Mouse (Mus musculus): ENCODE measurements around the gene Stpg4. TPM values are rescaled to one million over a fixed set of nuclear protein-coding genes. Genes with fewer than 3 reads are reported as not detected.

Stpg4 gene
- polyA plus RNA-seq, 1 experiment from 2014 or later = not detected

DNA sequence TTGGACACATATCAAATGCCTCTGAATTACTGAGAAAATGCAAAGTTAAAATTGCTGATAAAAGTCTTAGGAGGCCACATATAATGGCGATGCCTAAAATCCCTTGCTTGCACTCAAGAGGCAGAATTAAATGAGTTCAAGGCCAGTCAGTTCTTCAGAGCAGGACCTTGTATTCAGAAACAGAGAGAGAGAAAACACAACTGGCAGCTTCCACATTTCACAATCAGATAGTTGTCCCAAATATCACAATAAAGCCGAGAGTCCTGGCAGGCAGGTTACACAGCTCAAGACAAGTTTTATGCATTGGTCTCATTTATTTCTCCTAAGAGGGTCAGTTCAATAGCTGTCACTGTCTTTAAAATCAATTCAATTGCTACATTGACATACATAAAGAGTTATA is 14.0 kb upstream of the Stpg4 start:
- no peak overlapping the region for H3K4me2 ChIP-seq (ENCODE audit: low read depth, low read length)
- ATAC-seq (ENCODE audit: low read depth) (no peak), DNase-seq (ENCODE audit: low spot score) (no peak)
- WGBS = 75% methylated on average over 2 of the region's 2 CpGs
- no peak overlapping the region for H3K27ac ChIP-seq (replicated peaks; ENCODE audit: low read depth, low read length)
- no peaks in the 10 kb centered on the region for H3K27me3 ChIP-seq (replicated peaks; ENCODE audit: control insufficient read depth, insufficient read depth, low read length)
- H3K9ac ChIP-seq (ENCODE audit: low read depth, low read length) = no peak overlapping the region
- H3K36me3 ChIP-seq (ENCODE audit: control insufficient read depth, insufficient read depth, low read length) = peaks cover 13% of the 10 kb centered on the region
- H3K4me3 ChIP-seq (ENCODE audit: low read depth, low read length) = no peak overlapping the region
- peaks cover 25% of the 10 kb centered on the region for H3K4me1 ChIP-seq (ENCODE audit: control insufficient read depth, insufficient read depth, low read length)
- H3K9me3 ChIP-seq (ENCODE audit: control insufficient read depth, low read length) = no peaks in the 10 kb centered on the region

- H3K9me3 ChIP-seq (ENCODE audit: control insufficient read depth, low read length) = no peaks in the 10 kb centered on the region
- no peak overlapping the region for H3K4me3 ChIP-seq (ENCODE audit: low read depth, low read length)
- peaks cover 28% of the 10 kb centered on the region for H3K36me3 ChIP-seq (ENCODE audit: control insufficient read depth, insufficient read depth, low read length)
- no peak for DNase-seq (ENCODE audit: low spot score)
- no peak for ATAC-seq (ENCODE audit: low read depth)
- peaks cover 21% of the 10 kb centered on the region for H3K4me1 ChIP-seq (ENCODE audit: control insufficient read depth, insufficient read depth, low read length)
- H3K27me3 ChIP-seq (replicated peaks; ENCODE audit: control insufficient read depth, insufficient read depth, low read length) = no peaks in the 10 kb centered on the region
- no peak overlapping the region for H3K27ac ChIP-seq (replicated peaks; ENCODE audit: low read depth, low read length)
- WGBS = 83% methylated on average over 2 of the region's 2 CpGs
- H3K9ac ChIP-seq (ENCODE audit: low read depth, low read length) = no peak overlapping the region
- H3K4me2 ChIP-seq (ENCODE audit: low read depth, low read length) = no peak overlapping the region
These were observed 11.9 kb upstream of the Stpg4 start for GRCm38 (mm10) chr17:87439441-87439840.

GRCm38 (mm10) chr17:87433929-87434328 is 6.4 kb upstream of the Stpg4 start:
- no peak overlapping the region for H3K4me2 ChIP-seq (ENCODE audit: low read depth, low read length)
- no peak for ATAC-seq (ENCODE audit: low read depth)
- H3K27ac ChIP-seq (replicated peaks; ENCODE audit: low read depth, low read length) = no peak overlapping the region
- H3K9me3 ChIP-seq (ENCODE audit: control insufficient read depth, low read length) = no peaks in the 10 kb centered on the region
- H3K27me3 ChIP-seq (replicated peaks; ENCODE audit: control insufficient read depth, insufficient read depth, low read length) = no peaks in the 10 kb centered on the region
- H3K36me3 ChIP-seq (ENCODE audit: control insufficient read depth, insufficient read depth, low read length) = peaks cover 64% of the 10 kb centered on the region
- WGBS = 93% methylated on average over 3 of the region's 3 CpGs
- no peaks in the 10 kb centered on the region for H3K4me1 ChIP-seq (ENCODE audit: control insufficient read depth, insufficient read depth, low read length)
- no peak overlapping the region for H3K9ac ChIP-seq (ENCODE audit: low read depth, low read length)
- H3K4me3 ChIP-seq (ENCODE audit: low read depth, low read length) = no peak overlapping the region
- no peak for DNase-seq (ENCODE audit: low spot score)

GRCm38 (mm10) chr17:87432743-87433142 is 5.2 kb upstream of the Stpg4 start:
- Histone ChIP-seq H3K4me2 (ENCODE audit: low read depth, low read length) (no peak overlapping the region), H3K4me1 (ENCODE audit: control insufficient read depth, insufficient read depth, low read length) (no peaks in the 10 kb centered on the region), H3K27ac (replicated peaks; ENCODE audit: low read depth, low read length) (no peak overlapping the region), H3K9me3 (ENCODE audit: control insufficient read depth, low read length) (no peaks in the 10 kb centered on the region), H3K36me3 (ENCODE audit: control insufficient read depth, insufficient read depth, low read length) (peaks cover 64% of the 10 kb centered on the region), H3K27me3 (replicated peaks; ENCODE audit: control insufficient read depth, insufficient read depth, low read length) (no peaks in the 10 kb centered on the region), H3K9ac (ENCODE audit: low read depth, low read length) (no peak overlapping the region), H3K4me3 (ENCODE audit: low read depth, low read length) (no peak overlapping the region)
- 98% methylated on average over 5 of the region's 5 CpGs for WGBS
- DNase-seq (ENCODE audit: low spot score) = no peak
- ATAC-seq (ENCODE audit: low read depth) = no peak

DNA sequence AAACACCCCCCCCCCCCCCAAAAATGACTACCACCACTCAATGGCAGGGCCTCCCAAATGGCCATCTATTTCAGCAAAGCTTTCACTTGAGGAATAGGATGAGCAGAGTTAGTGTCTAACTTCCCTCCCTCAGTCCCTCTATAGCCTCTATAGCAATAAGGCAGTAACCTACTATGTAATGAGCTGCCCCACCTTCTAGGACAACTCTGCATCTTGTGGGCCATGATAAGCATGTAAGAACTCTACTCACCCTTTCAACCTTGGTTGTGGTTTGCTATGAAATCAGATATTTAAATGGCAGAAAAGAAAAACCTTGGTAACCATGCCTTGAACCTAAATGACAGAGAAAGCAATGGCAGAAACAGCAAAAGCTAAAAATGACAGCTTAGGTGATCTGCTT is 4.8 kb upstream of the Stpg4 start:
- no peak for ATAC-seq (ENCODE audit: low read depth)
- Histone ChIP-seq H3K4me2 (ENCODE audit: low read depth, low read length) (no peak overlapping the region), H3K27me3 (replicated peaks; ENCODE audit: control insufficient read depth, insufficient read depth, low read length) (no peaks in the 10 kb centered on the region), H3K9ac (ENCODE audit: low read depth, low read length) (no peak overlapping the region), H3K36me3 (ENCODE audit: control insufficient read depth, insufficient read depth, low read length) (peaks cover 64% of the 10 kb centered on the region), H3K27ac (replicated peaks; ENCODE audit: low read depth, low read length) (no peak overlapping the region), H3K9me3 (ENCODE audit: control insufficient read depth, low read length) (no peaks in the 10 kb centered on the region), H3K4me3 (ENCODE audit: low read depth, low read length) (no peak overlapping the region), H3K4me1 (ENCODE audit: control insufficient read depth, insufficient read depth, low read length) (no peaks in the 10 kb centered on the region)
- no peak for DNase-seq (ENCODE audit: low spot score)

- no peak for DNase-seq (ENCODE audit: low spot score)
- Histone ChIP-seq H3K9ac (ENCODE audit: low read depth, low read length) (no peak overlapping the region), H3K27me3 (replicated peaks; ENCODE audit: control insufficient read depth, insufficient read depth, low read length) (no peaks in the 10 kb centered on the region), H3K9me3 (ENCODE audit: control insufficient read depth, low read length) (no peaks in the 10 kb centered on the region), H3K36me3 (ENCODE audit: control insufficient read depth, insufficient read depth, low read length) (peaks cover 48% of the 10 kb centered on the region), H3K27ac (replicated peaks; ENCODE audit: low read depth, low read length) (peak overlapping the region; percentile 2; the same call in 1 of the 2 replicates), H3K4me1 (ENCODE audit: control insufficient read depth, insufficient read depth, low read length) (no peaks in the 10 kb centered on the region), H3K4me2 (ENCODE audit: low read depth, low read length) (no peak overlapping the region), H3K4me3 (ENCODE audit: low read depth, low read length) (no peak overlapping the region)
- no peak for ATAC-seq (ENCODE audit: low read depth)
- 61% methylated on average over 3 of the region's 3 CpGs for WGBS
These were observed 1.9 kb upstream of the Stpg4 start for GRCm38 (mm10) chr17:87429431-87429830.

DNA sequence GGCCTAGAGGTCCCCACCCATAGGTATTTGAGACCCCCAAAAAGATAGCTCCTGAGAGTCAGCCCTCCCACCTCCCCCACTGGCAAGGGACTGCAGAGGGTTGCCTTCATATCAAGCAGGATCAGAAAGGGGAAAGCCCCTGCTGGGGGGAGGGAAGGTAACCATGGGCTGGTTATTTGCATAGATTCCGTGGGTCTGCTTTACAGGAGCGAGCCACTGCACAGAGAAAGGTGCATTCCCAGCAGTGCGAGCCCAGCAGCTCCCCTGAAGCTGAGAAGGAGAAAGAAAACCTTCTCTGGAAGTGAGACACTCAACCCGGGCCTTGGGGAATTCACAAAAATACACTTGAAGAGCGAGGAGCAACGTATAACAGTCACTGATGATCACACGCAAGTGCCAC is 9.5 kb downstream of the Stpg4 start:
- no peak overlapping the region for H3K4me2 ChIP-seq (ENCODE audit: low read depth, low read length)
- H3K9ac ChIP-seq (ENCODE audit: low read depth, low read length) = no peak overlapping the region
- H3K27ac ChIP-seq (replicated peaks; ENCODE audit: low read depth, low read length) = no peak overlapping the region
- no peak for ATAC-seq (ENCODE audit: low read depth)
- H3K4me3 ChIP-seq (ENCODE audit: low read depth, low read length) = no peak overlapping the region
- no peaks in the 10 kb centered on the region for H3K36me3 ChIP-seq (ENCODE audit: control insufficient read depth, insufficient read depth, low read length)
- H3K9me3 ChIP-seq (ENCODE audit: control insufficient read depth, low read length) = no peaks in the 10 kb centered on the region
- 72% methylated on average over 7 of the region's 7 CpGs for WGBS
- H3K27me3 ChIP-seq (replicated peaks; ENCODE audit: control insufficient read depth, insufficient read depth, low read length) = no peaks in the 10 kb centered on the region
- H3K4me1 ChIP-seq (ENCODE audit: control insufficient read depth, insufficient read depth, low read length) = no peaks in the 10 kb centered on the region
- no peak for DNase-seq (ENCODE audit: low spot score)

DNA sequence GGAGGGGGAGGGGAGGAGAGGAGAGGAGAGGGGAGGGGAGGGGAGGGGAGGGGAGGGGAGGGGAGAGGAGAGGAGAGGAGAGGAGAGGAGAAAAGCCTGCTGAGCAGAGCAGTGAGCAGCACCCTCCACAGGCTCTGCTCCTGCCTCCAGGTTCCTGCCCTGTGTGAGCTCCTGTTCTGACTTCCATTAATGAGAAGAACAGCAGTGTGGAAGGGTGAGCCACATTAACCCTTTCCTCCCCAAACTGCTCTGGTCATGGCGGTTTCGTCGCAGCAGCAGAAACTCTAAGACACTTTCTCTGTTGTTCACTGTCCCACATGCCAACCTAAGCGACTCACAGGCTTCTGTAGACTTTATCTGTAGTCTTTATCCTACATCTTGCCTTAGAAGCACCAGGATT is 20.9 kb downstream of the Stpg4 start:
- H3K27me3 ChIP-seq (replicated peaks; ENCODE audit: control insufficient read depth, insufficient read depth, low read length) = no peaks in the 10 kb centered on the region
- H3K9ac ChIP-seq (ENCODE audit: low read depth, low read length) = no peak overlapping the region
- H3K36me3 ChIP-seq (ENCODE audit: control insufficient read depth, insufficient read depth, low read length) = no peaks in the 10 kb centered on the region
- H3K9me3 ChIP-seq (ENCODE audit: control insufficient read depth, low read length) = no peaks in the 10 kb centered on the region
- 62% methylated on average over 4 of the region's 4 CpGs for WGBS
- H3K27ac ChIP-seq (replicated peaks; ENCODE audit: low read depth, low read length) = no peak overlapping the region
- H3K4me1 ChIP-seq (ENCODE audit: control insufficient read depth, insufficient read depth, low read length) = peaks cover 4% of the 10 kb centered on the region; the same call in 1 of the 2 replicates
- ATAC-seq (ENCODE audit: low read depth) (no peak), DNase-seq (ENCODE audit: low spot score) (no peak)
- no peak overlapping the region for H3K4me3 ChIP-seq (ENCODE audit: low read depth, low read length)
- H3K4me2 ChIP-seq (ENCODE audit: low read depth, low read length) = no peak overlapping the region

DNA sequence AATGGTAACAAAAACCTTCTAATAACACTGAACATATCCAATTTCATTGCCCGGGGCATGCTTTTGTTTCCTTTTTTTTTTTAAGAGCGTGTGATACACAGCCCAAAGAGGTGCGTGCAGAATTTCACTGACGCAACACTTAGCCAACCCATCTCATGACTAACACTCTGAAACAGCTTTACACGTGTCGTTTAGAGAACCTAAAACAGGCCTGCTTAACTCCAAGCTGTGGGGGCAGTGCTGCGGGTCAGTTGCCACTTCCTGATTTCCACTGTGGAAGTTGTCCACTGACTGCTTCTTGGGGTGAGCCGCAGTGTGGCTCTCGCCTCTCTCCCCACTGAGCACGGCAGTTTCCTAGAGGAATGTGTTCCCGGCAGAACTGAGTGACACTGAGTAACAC is 22.0 kb downstream of the Stpg4 start:
- no peak overlapping the region for H3K4me2 ChIP-seq (ENCODE audit: low read depth, low read length)
- no peaks in the 10 kb centered on the region for H3K27me3 ChIP-seq (replicated peaks; ENCODE audit: control insufficient read depth, insufficient read depth, low read length)
- ATAC-seq (ENCODE audit: low read depth) (0 out of 2 replicates have a peak, but pooled peaks have one; percentile 33), DNase-seq (ENCODE audit: low spot score) (peak; percentile 36)
- H3K9ac ChIP-seq (ENCODE audit: low read depth, low read length) = no peak overlapping the region
- no peaks in the 10 kb centered on the region for H3K9me3 ChIP-seq (ENCODE audit: control insufficient read depth, low read length)
- H3K27ac ChIP-seq (replicated peaks; ENCODE audit: low read depth, low read length) = no peak overlapping the region
- peaks cover 4% of the 10 kb centered on the region; the same call in 1 of the 2 replicates for H3K4me1 ChIP-seq (ENCODE audit: control insufficient read depth, insufficient read depth, low read length)
- H3K4me3 ChIP-seq (ENCODE audit: low read depth, low read length) = no peak overlapping the region
- 55% methylated on average over 11 of the region's 11 CpGs for WGBS
- H3K36me3 ChIP-seq (ENCODE audit: control insufficient read depth, insufficient read depth, low read length) = no peaks in the 10 kb centered on the region
